Mouse (Mus musculus): ENCODE results near the gene Mpc1. TPM values are rescaled to one million over a fixed set of nuclear protein-coding genes. Genes with fewer than 3 reads are reported as not detected.
"Not testable (repeated sequence)": the region's sequence is repeated elsewhere in the genome, so short reads cannot be mapped to it uniquely, and the experiment has no call there.

Mpc1 gene
- total and polyA plus RNA-seq, 3 experiments, result 66.7 to 232 (median 77.4) TPM

DNA sequence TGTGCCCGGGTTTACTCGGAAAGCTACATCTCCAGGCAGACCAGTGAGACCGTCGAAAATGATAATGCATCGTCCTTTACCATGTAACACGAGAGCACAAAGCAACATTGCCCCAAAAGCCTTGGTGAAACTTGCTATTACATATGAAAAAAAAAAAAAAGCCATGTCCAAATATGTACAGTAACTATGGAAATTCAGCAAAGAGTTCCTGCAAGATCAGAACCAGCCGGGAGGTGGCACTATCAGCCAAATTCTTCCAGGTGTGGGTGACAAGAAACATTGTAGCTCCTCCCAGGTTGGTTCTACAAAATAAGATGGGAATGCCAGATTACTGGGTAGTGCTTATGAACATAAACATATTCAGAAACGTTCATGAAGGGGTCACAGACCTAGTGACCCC lies 25.7 kb upstream of the Mpc1 start:
- Histone ChIP-seq H3K36me3 (replicated peaks in 1 of 2; ENCODE audit: control insufficient read depth in 1 of 2, insufficient read depth in 1 of 2, low read length in 1 of 2) (peaks cover 0 to 12% of the 10 kb centered on the region in 2 experiments), H3K4me3 (replicated peaks in 1 of 3; ENCODE audit: low read depth in 2 of 3, low read length in 2 of 3, poor library complexity in 1 of 3) (no peak overlapping the region), H3K9me3 (replicated peaks; ENCODE audit: low read length) (no peaks in the 10 kb centered on the region), H3K79me2 (replicated peaks; ENCODE audit: control insufficient read depth, extremely low read depth, insufficient read depth, poor library complexity, severe bottlenecking) (no peaks in the 10 kb centered on the region), H3K9ac (ENCODE audit: insufficient read depth, low read depth) (no peak overlapping the region), H3K27me3 (replicated peaks) (no peaks in the 10 kb centered on the region), H3K4me2 (ENCODE audit: insufficient read depth, low read depth, poor library complexity, severe bottlenecking) (no peak overlapping the region), H3K27ac (ENCODE audit: insufficient read depth, low read depth) (no peak overlapping the region), H3K4me1 (ENCODE audit: control insufficient read depth in 1 of 2, insufficient read depth in 2 of 2) (peaks cover 5 to 33% of the 10 kb centered on the region in 2 experiments; a peak in 3 of 4 replicates)
- in situ Hi-C loops (cut with MboI; ENCODE audit: low pct_ligation_motif_present, low pct_unique_long_range_greater_than_20kb, low sequenced_read_pairs) (no loop called here), dilution Hi-C loops (cut with MboI; ENCODE audit: extremely low pct_ligation_motif_present, extremely low pct_unique_long_range_greater_than_20kb, low sequenced_read_pairs) (no loop called here)
- TF ChIP-seq ZNF384 (IDR thresholded peaks at IDR 0.05; ENCODE audit: low read depth, low read length) (peak; percentile 78), UBTF (IDR thresholded peaks at IDR 0.05; ENCODE audit: low read depth, low read length) (no peak), CTCF (conservative IDR thresholded peaks at IDR 0.05 in 1 of 2, IDR thresholded peaks at IDR 0.05 in 1 of 2; ENCODE audit: low read depth in 2 of 2, low read length in 2 of 2) (peak; percentile 22 to 70; a peak in 3 of 4 replicates), RAD21 (IDR thresholded peaks at IDR 0.05; ENCODE audit: low read depth, low read length) (peak; percentile 67), SMC3 (IDR thresholded peaks at IDR 0.05; ENCODE audit: low read depth, low read length) (peak; percentile 65), USF1 (IDR thresholded peaks at IDR 0.05; ENCODE audit: low read depth, low read length) (no peak), MXI1 (IDR thresholded peaks at IDR 0.05; ENCODE audit: low read depth, low read length) (no peak)
- no peak for DNase-seq (ENCODE audit: extremely low read depth)

DNA sequence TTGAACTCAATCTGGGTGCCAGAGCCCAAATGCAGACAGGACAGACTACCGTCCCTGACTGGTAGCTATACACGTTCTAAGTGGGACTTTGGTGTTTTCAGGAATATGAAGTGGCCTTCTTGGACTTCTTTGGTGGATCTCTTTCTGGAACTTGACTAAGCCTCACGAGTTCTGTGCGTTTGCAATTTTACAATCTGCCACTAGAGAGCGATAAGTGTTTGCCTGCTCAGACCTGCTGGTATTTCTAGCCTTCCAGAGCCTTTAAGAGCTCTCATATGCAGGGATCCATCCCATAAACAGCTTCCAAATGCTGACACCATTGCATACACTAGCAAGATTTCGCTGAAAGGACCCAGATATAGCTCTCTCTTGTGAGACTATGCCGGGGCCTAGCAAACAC lies 18.1 kb upstream of the Mpc1 start:
- in situ Hi-C loops (cut with MboI; ENCODE audit: low pct_ligation_motif_present, low pct_unique_long_range_greater_than_20kb, low sequenced_read_pairs); H3K4me1 ChIP-seq (ENCODE audit: control insufficient read depth in 1 of 2, insufficient read depth in 2 of 2); H3K4me3 ChIP-seq (replicated peaks in 1 of 3; ENCODE audit: low read depth in 2 of 3, low read length in 2 of 3, poor library complexity in 1 of 3); dilution Hi-C loops (cut with MboI; ENCODE audit: extremely low pct_ligation_motif_present, extremely low pct_unique_long_range_greater_than_20kb, low sequenced_read_pairs); H3K9me3 ChIP-seq (replicated peaks; ENCODE audit: low read length); H3K27me3 ChIP-seq (replicated peaks); H3K79me2 ChIP-seq (replicated peaks; ENCODE audit: control insufficient read depth, extremely low read depth, insufficient read depth, poor library complexity, severe bottlenecking); H3K36me3 ChIP-seq (replicated peaks in 1 of 2; ENCODE audit: control insufficient read depth in 1 of 2, insufficient read depth in 1 of 2, low read length in 1 of 2); H3K4me2 ChIP-seq (ENCODE audit: insufficient read depth, low read depth, poor library complexity, severe bottlenecking); H3K27ac ChIP-seq (ENCODE audit: insufficient read depth, low read depth); H3K9ac ChIP-seq (ENCODE audit: insufficient read depth, low read depth): not testable (repeated sequence)
- peak; percentile 60 for DNase-seq (ENCODE audit: extremely low read depth)
- peak; percentile 83 for TF ChIP-seq RAD21 (IDR thresholded peaks at IDR 0.05; ENCODE audit: low read depth, low read length)
- TF ChIP-seq CTCF (conservative IDR thresholded peaks at IDR 0.05 in 1 of 2, IDR thresholded peaks at IDR 0.05 in 1 of 2; ENCODE audit: low read depth in 2 of 2, low read length in 2 of 2), result peak; percentile 87 to 90
- peak; percentile 72 for TF ChIP-seq ZC3H11A (IDR thresholded peaks at IDR 0.05; ENCODE audit: low read depth, low read length)
- 0 out of 2 replicates have a peak, but pooled peaks have one; percentile 27 for TF ChIP-seq MYC (IDR thresholded peaks at IDR 0.05; ENCODE audit: low read depth, low read length)
- TF ChIP-seq SMC3 (IDR thresholded peaks at IDR 0.05; ENCODE audit: low read depth, low read length), result peak; percentile 86

DNA sequence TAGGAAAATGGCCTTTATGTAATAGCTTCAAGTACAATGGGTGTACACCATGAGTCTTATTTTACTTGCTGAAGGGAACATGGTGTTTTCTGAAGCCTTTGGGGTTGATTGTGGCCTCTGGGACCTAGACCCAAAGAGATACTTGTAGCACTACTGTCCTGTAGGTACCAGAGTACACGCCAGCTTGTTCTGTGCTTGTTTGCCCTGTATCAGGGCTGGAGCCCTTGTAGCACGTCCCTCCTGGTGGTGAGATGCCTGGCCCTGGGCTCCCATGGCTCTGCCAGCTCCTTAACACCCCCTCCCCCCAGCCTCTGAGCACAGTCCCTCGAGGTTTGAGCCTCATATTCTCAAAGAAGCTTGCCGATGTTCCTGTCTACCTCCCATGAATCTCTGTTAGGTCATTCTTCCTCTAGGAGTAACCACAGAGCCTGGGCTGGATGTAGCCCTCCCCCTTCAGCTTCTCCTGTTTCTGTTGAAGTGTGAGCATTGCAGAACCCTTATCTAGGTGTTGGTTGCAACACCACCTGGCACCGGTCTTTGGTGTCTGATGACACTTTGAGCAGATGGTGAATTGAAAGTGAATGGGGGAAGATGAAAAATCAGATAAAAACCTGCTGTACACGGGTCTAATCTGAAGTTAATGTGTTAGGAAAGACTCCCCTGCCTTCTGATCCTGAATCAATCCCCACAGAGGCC lies 10.5 kb upstream of the Mpc1 start:
- no peak overlapping the region for H3K27ac ChIP-seq (ENCODE audit: insufficient read depth, low read depth)
- peak overlapping the region; percentile 22; the same call in 1 of the 2 replicates for H3K4me2 ChIP-seq (ENCODE audit: insufficient read depth, low read depth, poor library complexity, severe bottlenecking)
- no peak for TF ChIP-seq ETS1 (conservative IDR thresholded peaks at IDR 0.05; ENCODE audit: low read depth, low read length)
- no peak for TF ChIP-seq JUND (conservative IDR thresholded peaks at IDR 0.05; ENCODE audit: low read depth, low read length)
- no peak for TF ChIP-seq UBTF (IDR thresholded peaks at IDR 0.05; ENCODE audit: low read depth, low read length)
- TF ChIP-seq SIN3A (IDR thresholded peaks at IDR 0.05; ENCODE audit: low read length), result no peak
- no peak for TF ChIP-seq POLR2AphosphoS2 (IDR thresholded peaks at IDR 0.05; ENCODE audit: low read depth, low read length)
- no peaks in the 10 kb centered on the region for H3K79me2 ChIP-seq (replicated peaks; ENCODE audit: control insufficient read depth, extremely low read depth, insufficient read depth, poor library complexity, severe bottlenecking)
- no peaks in the 10 kb centered on the region for H3K9me3 ChIP-seq (replicated peaks; ENCODE audit: low read length)
- H3K9ac ChIP-seq (ENCODE audit: insufficient read depth, low read depth), result no peak overlapping the region
- in situ Hi-C loops (cut with MboI; ENCODE audit: low pct_ligation_motif_present, low pct_unique_long_range_greater_than_20kb, low sequenced_read_pairs) (no loop called here), dilution Hi-C loops (cut with MboI; ENCODE audit: extremely low pct_ligation_motif_present, extremely low pct_unique_long_range_greater_than_20kb, low sequenced_read_pairs) (no loop called here)
- H3K27me3 ChIP-seq (replicated peaks), result peaks cover 1% of the 10 kb centered on the region
- H3K4me3 ChIP-seq (replicated peaks in 1 of 3; ENCODE audit: low read depth in 2 of 3, low read length in 2 of 3, poor library complexity in 1 of 3), result no peak overlapping the region
- peaks cover 9 to 33% of the 10 kb centered on the region in 2 experiments for H3K4me1 ChIP-seq (ENCODE audit: control insufficient read depth in 1 of 2, insufficient read depth in 2 of 2)
- no peak for DNase-seq (ENCODE audit: extremely low read depth)
- H3K36me3 ChIP-seq (replicated peaks in 1 of 2; ENCODE audit: control insufficient read depth in 1 of 2, insufficient read depth in 1 of 2, low read length in 1 of 2), result no peaks in the 10 kb centered on the region

Data from CH12.LX (cell line).